8 mouse cellular contexts compared by ENCODE assay signal in genomic region chr11:29172563-29173124, GRCm38 (mm10). TPM values are rescaled to one million over a fixed set of nuclear protein-coding genes. Genes with fewer than 3 reads are reported as not detected.
DNase-seq lines count a peak whose midpoint lies in the region; ATAC-seq and TF ChIP-seq lines count a peak whose summit lies in the region.

Ppp4r3b (plus strand) TSS chr11:29172890.

- peak within 1 kb of the TSS; percentile 95 for H3K9ac ChIP-seq in CH12.LX (ENCODE audit: insufficient read depth, low read depth)
- peak within 1 kb of the TSS; percentile 99 for H3K9ac ChIP-seq in forebrain, embryonic 11.5 days (ENCODE audit: low read length)
- H3K9ac ChIP-seq in heart, embryonic 16.5 days (ENCODE audit: low read length), result peak within 1 kb of the TSS; percentile 99
- peak within 1 kb of the TSS; percentile 96 for H3K9ac ChIP-seq in liver, embryonic 15.5 days
- H3K9ac ChIP-seq in neural tube, embryonic 12.5 days, result peak within 1 kb of the TSS; percentile 92

- peaks cover 2% of the 10 kb centered on the region for H3K9me3 ChIP-seq in CH12.LX (replicated peaks; ENCODE audit: low read length)
- H3K9me3 ChIP-seq in forebrain, embryonic 11.5 days (ENCODE audit: control insufficient read depth, low read length), result no peaks in the 10 kb centered on the region
- no peaks in the 10 kb centered on the region for H3K9me3 ChIP-seq in heart, embryonic 16.5 days (replicated peaks; ENCODE audit: control insufficient read depth, low read length)
- H3K9me3 ChIP-seq in liver, embryonic 15.5 days (replicated peaks), result no peaks in the 10 kb centered on the region
- no peaks in the 10 kb centered on the region for H3K9me3 ChIP-seq in neural tube, embryonic 12.5 days

- peak within 1 kb of the TSS; percentile 98 for H3K4me2 ChIP-seq in CH12.LX (ENCODE audit: insufficient read depth, low read depth, poor library complexity, severe bottlenecking)
- H3K4me2 ChIP-seq in forebrain, embryonic 11.5 days (ENCODE audit: low read depth, low read length, severe bottlenecking), result peak within 1 kb of the TSS; percentile 81
- H3K4me2 ChIP-seq in heart, embryonic 16.5 days (ENCODE audit: low read depth, low read length), result peak within 1 kb of the TSS; percentile 93
- peak within 1 kb of the TSS; percentile 97 for H3K4me2 ChIP-seq in liver, embryonic 15.5 days
- H3K4me2 ChIP-seq in neural tube, embryonic 12.5 days (replicated peaks), result peak within 1 kb of the TSS; percentile 84

- in situ Hi-C loops in CH12.LX (cut with MboI; ENCODE audit: low pct_ligation_motif_present, low pct_unique_long_range_greater_than_20kb, low sequenced_read_pairs), result no loop called here

- peak within 1 kb of the TSS; percentile 87 to 99 (median 95) for H3K4me3 ChIP-seq in CH12.LX (replicated peaks in 1 of 3; ENCODE audit: low read depth in 2 of 3, low read length in 2 of 3, poor library complexity in 1 of 3)
- H3K4me3 ChIP-seq in forebrain, embryonic 11.5 days (ENCODE audit: low read depth, low read length), result peak within 1 kb of the TSS; percentile 97
- H3K4me3 ChIP-seq in heart, embryonic 16.5 days (ENCODE audit: low read length), result peak within 1 kb of the TSS; percentile 100
- H3K4me3 ChIP-seq in liver, embryonic 15.5 days (replicated peaks), result peak within 1 kb of the TSS; percentile 87
- peak within 1 kb of the TSS; percentile 87 for H3K4me3 ChIP-seq in neural tube, embryonic 12.5 days

- ATAC-seq in forebrain, embryonic 11.5 days (replicated peaks; ENCODE audit: low FRiP score), result peak; percentile 98
- peak; percentile 97 for ATAC-seq in heart, embryonic 16.5 days (replicated peaks; ENCODE audit: extremely low read depth, insufficient read depth, low FRiP score)
- ATAC-seq in liver, embryonic 15.5 days (ENCODE audit: insufficient read depth), result peak; percentile 95
- peak; percentile 98 for ATAC-seq in neural tube, embryonic 12.5 days (ENCODE audit: low FRiP score, low read depth)

- no peak for TF ChIP-seq RAD21 in CH12.LX (IDR thresholded peaks at IDR 0.05; ENCODE audit: low read depth, low read length)

- peaks cover 36% of the 10 kb centered on the region for H3K79me2 ChIP-seq in CH12.LX (replicated peaks; ENCODE audit: control insufficient read depth, extremely low read depth, insufficient read depth, poor library complexity, severe bottlenecking)

- DNase-seq in CH12.LX (ENCODE audit: extremely low read depth), result peak; percentile 99
- peak; percentile 94 for DNase-seq in c-Kit-positive CD71-positive TER-119-negative erythroid progenitor cells, embryonic 14.5 days (ENCODE audit: low read depth)
- DNase-seq in forebrain, embryonic 11.5 days (ENCODE audit: low spot score), result peak; percentile 98
- peak; percentile 99 for DNase-seq in kidney, postnatal 36 days
- DNase-seq in telencephalon, adult 2 months (ENCODE audit: low read depth, low spot score), result peak; percentile 99

- peaks cover 0 to 17% of the 10 kb centered on the region in 2 experiments for H3K36me3 ChIP-seq in CH12.LX (replicated peaks in 1 of 2; ENCODE audit: control insufficient read depth in 1 of 2, insufficient read depth in 1 of 2, low read length in 1 of 2)
- no peaks in the 10 kb centered on the region for H3K36me3 ChIP-seq in forebrain, embryonic 11.5 days (ENCODE audit: control insufficient read depth, insufficient read depth, low read length)
- no peaks in the 10 kb centered on the region for H3K36me3 ChIP-seq in heart, embryonic 16.5 days (ENCODE audit: control insufficient read depth, insufficient read depth)
- H3K36me3 ChIP-seq in liver, embryonic 15.5 days (replicated peaks), result no peaks in the 10 kb centered on the region
- H3K36me3 ChIP-seq in neural tube, embryonic 12.5 days, result no peaks in the 10 kb centered on the region

- H3K4me1 ChIP-seq in CH12.LX (ENCODE audit: control insufficient read depth in 1 of 2, insufficient read depth in 2 of 2), result peaks cover 3 to 43% of the 10 kb centered on the region in 2 experiments; a peak in 3 of 4 replicates
- peaks cover 2% of the 10 kb centered on the region; the same call in 1 of the 2 replicates for H3K4me1 ChIP-seq in forebrain, embryonic 11.5 days (replicated peaks; ENCODE audit: control insufficient read depth, insufficient read depth, low read length)
- H3K4me1 ChIP-seq in heart, embryonic 16.5 days (ENCODE audit: control insufficient read depth, insufficient read depth, low read length), result peaks cover 8% of the 10 kb centered on the region
- peaks cover 15% of the 10 kb centered on the region for H3K4me1 ChIP-seq in liver, embryonic 15.5 days (replicated peaks)
- H3K4me1 ChIP-seq in neural tube, embryonic 12.5 days, result peaks cover 11% of the 10 kb centered on the region

- TF ChIP-seq EP300 in CH12.LX (IDR thresholded peaks at IDR 0.05; ENCODE audit: low read length), result no peak

- dilution Hi-C loops in CH12.LX (cut with MboI; ENCODE audit: extremely low pct_ligation_motif_present, extremely low pct_unique_long_range_greater_than_20kb, low sequenced_read_pairs), result no loop called here

- WGBS in forebrain, embryonic 11.5 days, result 0% methylated on average over 50 of the region's 50 CpGs
- WGBS in heart, embryonic 16.5 days, result under 1% methylated on average over 50 of the region's 50 CpGs
- WGBS in liver, embryonic 15.5 days (ENCODE audit: insufficient replicate concordance), result under 1% methylated on average over 50 of the region's 50 CpGs
- under 1% methylated on average over 50 of the region's 50 CpGs for WGBS in neural tube, embryonic 12.5 days

- no peaks in the 10 kb centered on the region for H3K27me3 ChIP-seq in CH12.LX (replicated peaks)
- H3K27me3 ChIP-seq in forebrain, embryonic 11.5 days (ENCODE audit: control insufficient read depth, insufficient read depth, low read length), result no peaks in the 10 kb centered on the region
- no peaks in the 10 kb centered on the region for H3K27me3 ChIP-seq in heart, embryonic 16.5 days (ENCODE audit: control insufficient read depth, insufficient read depth, low read length)
- H3K27me3 ChIP-seq in liver, embryonic 15.5 days, result no peaks in the 10 kb centered on the region
- H3K27me3 ChIP-seq in neural tube, embryonic 12.5 days (replicated peaks), result no peaks in the 10 kb centered on the region

- peak; percentile 87 for TF ChIP-seq POLR2A in CH12.LX (IDR thresholded peaks at IDR 0.05; ENCODE audit: low read depth, low read length)

- TF ChIP-seq CTCF in CH12.LX (conservative IDR thresholded peaks at IDR 0.05 in 1 of 2, IDR thresholded peaks at IDR 0.05 in 1 of 2; ENCODE audit: low read depth in 2 of 2, low read length in 2 of 2), result no peak

- peak within 1 kb of the TSS; percentile 90 for H3K27ac ChIP-seq in CH12.LX (ENCODE audit: insufficient read depth, low read depth)
- peak within 1 kb of the TSS; percentile 94 for H3K27ac ChIP-seq in forebrain, embryonic 11.5 days (ENCODE audit: low read depth, low read length)
- peak within 1 kb of the TSS; percentile 95 for H3K27ac ChIP-seq in heart, embryonic 16.5 days (ENCODE audit: low read length)
- H3K27ac ChIP-seq in liver, embryonic 15.5 days (replicated peaks), result peak within 1 kb of the TSS; percentile 97
- H3K27ac ChIP-seq in neural tube, embryonic 12.5 days, result peak within 1 kb of the TSS; percentile 82

TF ChIP-seq in CH12.LX, 34 proteins besides CTCF, POLR2A, EP300 and RAD21 (continues in another document):
- TF ChIP-seq NELFE (IDR thresholded peaks at IDR 0.05; ENCODE audit: low read depth, low read length) (peak; percentile 82), SIN3A (IDR thresholded peaks at IDR 0.05; ENCODE audit: low read length) (peak; percentile 84), SMC3 (IDR thresholded peaks at IDR 0.05; ENCODE audit: low read depth, low read length) (no peak), TCF12 (IDR thresholded peaks at IDR 0.05; ENCODE audit: low read depth, low read length) (peak; percentile 94), RCOR1 (conservative IDR thresholded peaks at IDR 0.05; ENCODE audit: low read depth, low read length) (no peak), MEF2A (IDR thresholded peaks at IDR 0.05; ENCODE audit: borderline replicate concordance, low read depth, low read length) (peak; percentile 58; the same call in 1 of the 2 replicates), USF1 (IDR thresholded peaks at IDR 0.05; ENCODE audit: low read depth, low read length) (no peak; the same call in 1 of the 2 replicates), TBP (conservative IDR thresholded peaks at IDR 0.05; ENCODE audit: low read depth, low read length) (peak; percentile 67), KAT2A (IDR thresholded peaks at IDR 0.05; ENCODE audit: insufficient replicate concordance, low read length) (peak; percentile 85; the same call in 1 of the 2 replicates), NRF1 (IDR thresholded peaks at IDR 0.05; ENCODE audit: low read depth, low read length) (peak; percentile 62), ZC3H11A (IDR thresholded peaks at IDR 0.05; ENCODE audit: low read depth, low read length) (no peak), CHD1 (IDR thresholded peaks at IDR 0.05; ENCODE audit: low read depth, low read length) (no peak; the same call in 1 of the 2 replicates), ELF1 (IDR thresholded peaks at IDR 0.05; ENCODE audit: low read depth, low read length) (peak; percentile 100), HCFC1 (IDR thresholded peaks at IDR 0.05; ENCODE audit: low read depth, low read length) (peak; percentile 93), MAX (IDR thresholded peaks at IDR 0.05; ENCODE audit: low read length) (peak; percentile 77), BHLHE40 (IDR thresholded peaks at IDR 0.05; ENCODE audit: low read depth, low read length) (no peak), JUN (IDR thresholded peaks at IDR 0.05; ENCODE audit: insufficient read depth, low read depth, low read length) (no peak), UBTF (IDR thresholded peaks at IDR 0.05; ENCODE audit: low read depth, low read length) (no peak), CHD2 (IDR thresholded peaks at IDR 0.05; ENCODE audit: low read length) (peak; percentile 100), ZNF384 (IDR thresholded peaks at IDR 0.05; ENCODE audit: low read depth, low read length) (no peak), USF2 (conservative IDR thresholded peaks at IDR 0.05; ENCODE audit: low read depth, low read length) (no peak), ETS1 (conservative IDR thresholded peaks at IDR 0.05; ENCODE audit: low read depth, low read length) (no peak), MAZ (IDR thresholded peaks at IDR 0.05; ENCODE audit: low read depth, low read length) (no peak), ZMIZ1 (IDR thresholded peaks at IDR 0.05; ENCODE audit: low read depth, low read length) (no peak)

RNA-seq across cellular contexts. Expression of gene Ppp4r3b, which starts in this region (rescaled TPM):
- total RNA-seq in CH12.LX (2012; rRNA removed), result 95.5 and 104 TPM in 2 replicates
- 127 and 161 TPM in 2 replicates for total RNA-seq in CH12.LX (2014; rRNA removed)
- 81.4 and 116 TPM in 2 replicates for polyA plus RNA-seq in CH12.LX (2012; ENCODE audit: insufficient read length, low read depth)
- polyA plus RNA-seq in forebrain, embryonic 11.5 days (2014; fragmentation: Nextera tagmentation; extraction: Ambion mirVana), result 97.9 and 101 TPM in 2 replicates
- 42.7 and 46.9 TPM in 2 replicates for polyA plus RNA-seq in heart, embryonic 16.5 days (2015; fragmentation: Nextera tagmentation; extraction: Ambion mirVana)
- polyA plus RNA-seq in liver, embryonic 15.5 days (2015; fragmentation: Nextera tagmentation; extraction: Ambion mirVana), result 39.2 and 42.7 TPM in 2 replicates
- polyA plus RNA-seq in neural tube, embryonic 12.5 days (2016; fragmentation: Nextera tagmentation; extraction: Ambion mirVana), result 87.8 and 92.5 TPM in 2 replicates

Comparison
In these comparisons a context has a peak if more than half of its experiments do, and no peak if none do; other contexts are left out.
1. Peak in every context shown above with its lines: DNase-seq, ATAC-seq, H3K4me3 ChIP-seq and H3K27ac ChIP-seq.